Mouse (Mus musculus): ENCODE measurements around the gene Swsap1. TPM values are rescaled to one million over a fixed set of nuclear protein-coding genes. Genes with fewer than 3 reads are reported as not detected.
A peak's percentile ranks its signal among the peaks of the same experiment; 100 is the strongest.

Swsap1 gene
- polyA plus RNA-seq, 1 experiment from 2014 or later, result 14.6 TPM

DNA sequence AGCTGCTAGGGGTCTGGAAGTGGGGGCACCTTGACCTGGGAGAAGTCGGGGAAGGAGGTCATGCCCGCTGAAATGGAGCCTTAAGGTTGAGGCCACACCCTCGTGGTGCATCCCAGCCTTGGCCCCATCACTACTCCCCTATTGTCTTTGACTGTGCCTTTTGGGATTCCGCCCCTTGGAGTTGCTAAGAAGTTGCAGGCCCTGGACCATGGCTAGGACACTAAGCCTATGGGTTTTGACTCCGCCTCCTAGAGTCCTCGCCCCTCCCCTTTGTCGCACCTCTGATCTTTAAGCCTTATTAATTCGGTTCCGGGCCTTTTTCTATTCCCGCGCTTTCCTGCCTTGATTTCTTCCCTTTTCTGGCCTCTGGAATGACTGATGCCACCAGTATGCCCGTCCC is 11.9 kb upstream of the Swsap1 start:
- DNase-seq (ENCODE audit: low spot score), result no peak
- no peaks in the 10 kb centered on the region for H3K9me3 ChIP-seq (ENCODE audit: control insufficient read depth, low read length)
- no peak overlapping the region for H3K4me2 ChIP-seq (replicated peaks; ENCODE audit: low read depth, low read length)
- no peak overlapping the region for H3K27ac ChIP-seq (ENCODE audit: low read depth, low read length)
- no peaks in the 10 kb centered on the region; the same call in 1 of the 2 replicates for H3K4me1 ChIP-seq (replicated peaks; ENCODE audit: control insufficient read depth, insufficient read depth, low read length)
- 54% methylated on average over 12 of the region's 12 CpGs for WGBS
- no peak overlapping the region for H3K4me3 ChIP-seq (ENCODE audit: low read depth, low read length)
- no peaks in the 10 kb centered on the region for H3K36me3 ChIP-seq (ENCODE audit: control insufficient read depth, insufficient read depth, low read length)
- no peak overlapping the region for H3K9ac ChIP-seq (ENCODE audit: low read depth, low read length)
- 0 out of 2 replicates have a peak, but pooled peaks have one; percentile 33 for ATAC-seq (ENCODE audit: low FRiP score)
- peaks cover 7% of the 10 kb centered on the region; the same call in 1 of the 2 replicates for H3K27me3 ChIP-seq (ENCODE audit: control insufficient read depth, insufficient read depth, low read length)

DNA sequence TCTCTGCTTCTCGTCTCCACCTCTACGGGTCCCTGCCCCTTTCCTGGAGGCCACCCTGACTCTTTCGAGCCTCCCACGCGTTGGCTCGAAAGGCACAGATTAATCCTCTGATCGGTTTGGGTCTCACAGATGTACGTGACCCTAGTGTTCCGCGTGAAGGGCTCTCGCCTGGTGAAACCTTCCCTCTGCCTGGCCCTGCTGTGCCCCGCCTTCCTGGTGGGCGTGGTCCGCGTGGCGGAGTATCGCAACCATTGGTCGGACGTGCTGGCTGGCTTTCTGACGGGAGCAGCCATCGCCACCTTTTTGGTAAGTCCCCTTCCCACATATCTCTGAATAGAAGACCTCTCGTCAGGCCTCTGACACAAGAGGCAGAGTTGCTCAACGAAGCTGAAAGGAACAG is 11.3 kb upstream of the Swsap1 start:
- H3K27ac ChIP-seq (ENCODE audit: low read depth, low read length), result no peak overlapping the region
- no peaks in the 10 kb centered on the region for H3K36me3 ChIP-seq (ENCODE audit: control insufficient read depth, insufficient read depth, low read length)
- H3K9me3 ChIP-seq (ENCODE audit: control insufficient read depth, low read length), result no peaks in the 10 kb centered on the region
- WGBS, result 21% methylated on average over 23 of the region's 23 CpGs
- DNase-seq (ENCODE audit: low spot score) (no peak), ATAC-seq (ENCODE audit: low FRiP score) (no peak)
- H3K4me3 ChIP-seq (ENCODE audit: low read depth, low read length), result no peak overlapping the region
- no peak overlapping the region; the same call in 1 of the 2 replicates for H3K4me2 ChIP-seq (replicated peaks; ENCODE audit: low read depth, low read length)
- no peaks in the 10 kb centered on the region; the same call in 1 of the 2 replicates for H3K4me1 ChIP-seq (replicated peaks; ENCODE audit: control insufficient read depth, insufficient read depth, low read length)
- H3K9ac ChIP-seq (ENCODE audit: low read depth, low read length), result no peak overlapping the region
- peaks cover 7% of the 10 kb centered on the region; the same call in 1 of the 2 replicates for H3K27me3 ChIP-seq (ENCODE audit: control insufficient read depth, insufficient read depth, low read length)

DNA sequence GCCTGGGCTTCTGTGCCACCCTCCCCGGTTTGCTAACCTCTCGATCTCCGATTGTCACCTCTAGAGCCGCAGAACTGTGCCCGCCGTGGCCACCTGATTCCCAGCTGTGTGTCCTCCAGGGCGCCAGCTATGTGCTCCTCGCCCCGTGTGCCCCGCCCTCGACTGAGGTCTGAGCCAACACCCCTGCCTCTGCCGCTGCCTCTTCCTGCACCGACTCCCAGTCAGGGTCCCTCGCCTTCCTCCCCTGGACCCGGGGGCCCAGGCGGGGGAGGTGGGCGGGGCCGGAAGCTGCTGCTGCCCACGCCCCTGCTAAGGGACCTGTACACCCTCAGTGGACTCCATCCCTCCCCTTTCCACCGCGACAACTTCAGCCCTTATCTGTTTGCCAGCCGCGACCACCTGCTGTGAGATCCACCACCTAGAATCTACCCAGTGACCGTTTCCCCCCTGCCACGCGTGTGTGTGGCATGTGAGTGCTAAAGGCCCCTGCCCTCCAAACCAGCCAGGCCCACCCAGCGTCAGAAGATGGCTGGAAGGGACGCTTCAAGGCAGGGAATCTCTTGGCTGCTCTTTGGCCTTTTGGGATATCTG is 7.9 kb upstream of the Swsap1 start:
- H3K4me3 ChIP-seq (ENCODE audit: low read depth, low read length), result no peak overlapping the region; the same call in 1 of the 2 replicates
- H3K4me2 ChIP-seq (replicated peaks; ENCODE audit: low read depth, low read length), result no peak overlapping the region
- H3K9ac ChIP-seq (ENCODE audit: low read depth, low read length), result no peak overlapping the region
- H3K27me3 ChIP-seq (ENCODE audit: control insufficient read depth, insufficient read depth, low read length), result peaks cover 7% of the 10 kb centered on the region; the same call in 1 of the 2 replicates
- ATAC-seq (ENCODE audit: low FRiP score) (peak; percentile 18; the same call in 1 of the 2 replicates), DNase-seq (ENCODE audit: low spot score) (no peak)
- WGBS, result 5% methylated on average over 23 of the region's 28 CpGs
- H3K4me1 ChIP-seq (replicated peaks; ENCODE audit: control insufficient read depth, insufficient read depth, low read length), result no peaks in the 10 kb centered on the region; the same call in 1 of the 2 replicates
- H3K36me3 ChIP-seq (ENCODE audit: control insufficient read depth, insufficient read depth, low read length), result no peaks in the 10 kb centered on the region
- H3K9me3 ChIP-seq (ENCODE audit: control insufficient read depth, low read length), result no peaks in the 10 kb centered on the region
- no peak overlapping the region for H3K27ac ChIP-seq (ENCODE audit: low read depth, low read length)

DNA sequence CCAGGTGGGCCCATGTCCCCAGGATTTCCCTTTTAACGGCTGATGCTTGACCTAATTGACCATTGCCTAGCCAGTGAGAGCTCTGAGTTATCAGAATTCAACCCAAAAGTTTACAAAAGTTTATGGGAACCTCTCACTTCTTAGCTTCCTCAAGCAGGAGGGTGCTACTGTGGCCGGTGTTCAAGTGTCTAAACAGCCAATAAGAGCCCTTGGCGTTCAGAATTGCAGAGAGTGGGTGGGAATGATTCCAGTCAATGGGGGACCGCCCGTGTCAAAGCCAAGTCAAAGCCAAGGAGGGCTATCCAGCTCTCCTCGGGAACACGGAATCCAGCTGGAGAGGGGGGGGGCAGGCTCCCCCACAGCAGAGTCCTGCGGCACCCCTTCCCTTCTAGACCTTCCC is 7.4 kb upstream of the Swsap1 start:
- H3K9ac ChIP-seq (ENCODE audit: low read depth, low read length), result no peak overlapping the region
- no peaks in the 10 kb centered on the region for H3K9me3 ChIP-seq (ENCODE audit: control insufficient read depth, low read length)
- no peaks in the 10 kb centered on the region; the same call in 1 of the 2 replicates for H3K4me1 ChIP-seq (replicated peaks; ENCODE audit: control insufficient read depth, insufficient read depth, low read length)
- DNase-seq (ENCODE audit: low spot score) (no peak), ATAC-seq (ENCODE audit: low FRiP score) (no peak)
- 56% methylated on average over 8 of the region's 8 CpGs for WGBS
- no peak overlapping the region for H3K4me2 ChIP-seq (replicated peaks; ENCODE audit: low read depth, low read length)
- H3K4me3 ChIP-seq (ENCODE audit: low read depth, low read length), result no peak overlapping the region
- no peak overlapping the region for H3K27ac ChIP-seq (ENCODE audit: low read depth, low read length)
- H3K36me3 ChIP-seq (ENCODE audit: control insufficient read depth, insufficient read depth, low read length), result no peaks in the 10 kb centered on the region
- H3K27me3 ChIP-seq (ENCODE audit: control insufficient read depth, insufficient read depth, low read length), result peaks cover 7% of the 10 kb centered on the region; the same call in 1 of the 2 replicates

DNA sequence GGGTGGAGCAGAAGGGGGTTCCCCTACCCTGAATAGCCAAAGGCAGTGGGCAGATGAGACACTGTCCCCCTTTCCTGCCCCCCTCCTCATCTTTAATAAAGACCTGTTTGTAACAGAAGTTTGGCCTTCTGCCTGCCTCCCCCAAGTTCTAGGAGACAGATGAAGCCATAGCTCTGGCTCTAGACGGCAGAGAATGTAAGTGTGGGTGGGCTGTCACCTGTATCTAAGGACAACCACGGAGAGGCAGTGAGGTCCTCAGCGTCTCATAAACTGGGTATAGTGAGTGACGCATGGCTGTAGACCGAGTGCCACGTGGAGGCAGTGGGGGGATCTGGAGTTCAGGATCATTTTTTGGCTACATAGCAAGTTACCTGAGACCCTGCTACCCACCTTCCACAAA is 6.8 kb upstream of the Swsap1 start:
- Histone ChIP-seq H3K4me3 (ENCODE audit: low read depth, low read length) (no peak overlapping the region), H3K9ac (ENCODE audit: low read depth, low read length) (no peak overlapping the region), H3K4me1 (replicated peaks; ENCODE audit: control insufficient read depth, insufficient read depth, low read length) (peaks cover 2% of the 10 kb centered on the region; the same call in 1 of the 2 replicates), H3K27ac (ENCODE audit: low read depth, low read length) (no peak overlapping the region), H3K9me3 (ENCODE audit: control insufficient read depth, low read length) (no peaks in the 10 kb centered on the region), H3K4me2 (replicated peaks; ENCODE audit: low read depth, low read length) (no peak overlapping the region), H3K27me3 (ENCODE audit: control insufficient read depth, insufficient read depth, low read length) (peaks cover 7% of the 10 kb centered on the region; the same call in 1 of the 2 replicates), H3K36me3 (ENCODE audit: control insufficient read depth, insufficient read depth, low read length) (no peaks in the 10 kb centered on the region)
- WGBS, result 74% methylated on average over 6 of the region's 6 CpGs
- no peak for DNase-seq (ENCODE audit: low spot score)
- no peak for ATAC-seq (ENCODE audit: low FRiP score)

DNA sequence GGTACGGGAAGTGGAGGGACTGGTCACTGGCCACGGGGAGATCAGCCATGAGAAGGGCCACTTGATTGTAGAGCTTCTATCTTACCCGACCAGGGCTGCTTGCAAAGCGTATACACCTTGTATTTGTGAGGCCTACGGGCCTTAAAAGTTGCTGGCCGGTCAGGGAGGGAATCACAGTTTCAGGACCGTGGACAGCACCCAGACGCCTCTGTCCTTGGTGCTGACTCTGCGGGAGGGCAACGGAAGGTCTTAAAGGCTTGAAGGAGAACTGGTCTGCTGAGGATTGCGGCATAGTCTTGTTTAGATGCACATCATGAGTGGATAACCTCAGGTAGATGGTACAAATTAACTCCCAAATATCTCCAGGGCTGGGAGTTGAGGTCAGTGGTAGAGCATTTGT is 5.2 kb upstream of the Swsap1 start:
- Histone ChIP-seq H3K4me3 (ENCODE audit: low read depth, low read length) (no peak overlapping the region), H3K9me3 (ENCODE audit: control insufficient read depth, low read length) (no peaks in the 10 kb centered on the region), H3K27ac (ENCODE audit: low read depth, low read length) (no peak overlapping the region), H3K4me1 (replicated peaks; ENCODE audit: control insufficient read depth, insufficient read depth, low read length) (peaks cover 2% of the 10 kb centered on the region; the same call in 1 of the 2 replicates), H3K9ac (ENCODE audit: low read depth, low read length) (no peak overlapping the region), H3K27me3 (ENCODE audit: control insufficient read depth, insufficient read depth, low read length) (peaks cover 7% of the 10 kb centered on the region; the same call in 1 of the 2 replicates), H3K36me3 (ENCODE audit: control insufficient read depth, insufficient read depth, low read length) (no peaks in the 10 kb centered on the region), H3K4me2 (replicated peaks; ENCODE audit: low read depth, low read length) (no peak overlapping the region)
- DNase-seq (ENCODE audit: low spot score), result peak; percentile 86
- WGBS, result 16% methylated on average over 11 of the region's 11 CpGs
- ATAC-seq (ENCODE audit: low FRiP score), result no peak

DNA sequence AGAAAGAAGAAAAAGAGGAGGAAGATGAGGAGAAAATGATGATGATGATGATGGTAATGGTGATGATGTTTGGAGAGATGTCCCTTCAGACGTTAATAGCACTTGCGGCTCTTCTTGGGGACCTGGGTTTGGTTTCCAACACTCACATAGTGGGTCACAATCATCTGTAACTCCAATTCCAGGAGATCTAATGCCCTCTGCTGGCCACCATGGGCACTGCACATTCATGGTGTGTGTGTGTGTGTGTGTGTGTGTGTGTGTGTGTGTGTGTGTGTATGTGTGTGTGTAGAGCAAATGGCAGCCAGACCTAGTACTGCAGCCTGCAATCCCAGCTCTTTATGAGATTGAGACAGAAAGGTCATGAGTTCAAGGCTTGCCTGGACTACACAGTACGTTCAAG is 3.6 kb upstream of the Swsap1 start:
- Histone ChIP-seq H3K27ac (ENCODE audit: low read depth, low read length) (no peak overlapping the region), H3K4me3 (ENCODE audit: low read depth, low read length) (no peak overlapping the region), H3K9me3 (ENCODE audit: control insufficient read depth, low read length) (no peaks in the 10 kb centered on the region), H3K4me1 (replicated peaks; ENCODE audit: control insufficient read depth, insufficient read depth, low read length) (peaks cover 2% of the 10 kb centered on the region; the same call in 1 of the 2 replicates), H3K36me3 (ENCODE audit: control insufficient read depth, insufficient read depth, low read length) (no peaks in the 10 kb centered on the region), H3K4me2 (replicated peaks; ENCODE audit: low read depth, low read length) (no peak overlapping the region), H3K27me3 (ENCODE audit: control insufficient read depth, insufficient read depth, low read length) (peaks cover 7% of the 10 kb centered on the region; the same call in 1 of the 2 replicates), H3K9ac (ENCODE audit: low read depth, low read length) (no peak overlapping the region)
- DNase-seq (ENCODE audit: low spot score) (no peak), ATAC-seq (ENCODE audit: low FRiP score) (no peak)
- WGBS, result 82% methylated on average over 3 of the region's 3 CpGs

DNA sequence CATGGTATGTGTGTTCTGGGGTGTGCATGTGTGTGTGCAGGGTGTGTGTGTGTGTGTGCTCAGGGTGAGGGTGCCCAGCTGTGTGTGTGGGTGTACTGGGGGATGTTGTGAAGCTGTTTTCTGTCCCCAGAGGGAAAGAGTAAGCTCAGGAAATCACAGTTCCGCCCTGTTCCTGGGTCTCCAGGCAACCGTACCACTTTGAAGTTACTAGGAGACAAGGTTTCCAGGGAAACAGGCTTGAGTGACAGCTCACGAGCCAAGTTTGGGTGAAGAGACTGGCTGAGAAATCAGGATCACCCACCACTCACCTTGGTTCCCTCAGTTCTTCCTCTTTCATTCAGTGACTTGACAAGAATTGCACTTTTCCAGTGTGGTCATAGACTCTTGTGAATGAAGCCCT is 2.0 kb upstream of the Swsap1 start:
- 12% methylated on average over 3 of the region's 3 CpGs for WGBS
- DNase-seq (ENCODE audit: low spot score), result peak; percentile 48
- ATAC-seq (ENCODE audit: low FRiP score), result no peak

DNA sequence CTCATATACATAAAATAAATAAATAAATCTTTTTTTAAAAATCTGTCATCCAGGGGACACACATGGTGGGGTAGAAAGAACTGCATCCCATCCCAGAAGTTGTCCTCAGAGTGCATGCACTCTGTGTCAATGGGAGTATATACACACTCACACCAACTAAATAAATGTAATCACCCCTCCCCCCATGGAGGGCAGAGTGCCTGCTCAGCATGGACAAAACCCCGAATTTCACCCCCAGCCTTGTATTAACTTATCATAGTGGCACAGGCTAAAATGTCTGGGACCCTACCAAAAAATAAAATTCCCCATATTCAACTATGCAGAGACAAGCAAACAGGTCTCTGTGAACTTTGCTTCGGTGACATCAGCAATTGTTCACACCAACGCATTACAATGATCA is 920 bp upstream of the Swsap1 start:
- 0 out of 2 replicates have a peak, but pooled peaks cover 2% of the 10 kb centered on the region for H3K4me1 ChIP-seq (replicated peaks; ENCODE audit: control insufficient read depth, insufficient read depth, low read length)
- DNase-seq (ENCODE audit: low spot score), result no peak
- no peaks in the 10 kb centered on the region for H3K36me3 ChIP-seq (ENCODE audit: control insufficient read depth, insufficient read depth, low read length)
- no peak overlapping the region for H3K9ac ChIP-seq (ENCODE audit: low read depth, low read length)
- H3K27me3 ChIP-seq (ENCODE audit: control insufficient read depth, insufficient read depth, low read length), result peaks cover 6% of the 10 kb centered on the region
- no peak overlapping the region for H3K4me3 ChIP-seq (ENCODE audit: low read depth, low read length)
- no peak for ATAC-seq (ENCODE audit: low FRiP score)
- H3K4me2 ChIP-seq (replicated peaks; ENCODE audit: low read depth, low read length), result no peak overlapping the region
- 77% methylated on average over 3 of the region's 3 CpGs for WGBS
- no peaks in the 10 kb centered on the region for H3K9me3 ChIP-seq (ENCODE audit: control insufficient read depth, low read length)
- H3K27ac ChIP-seq (ENCODE audit: low read depth, low read length), result no peak overlapping the region

More for the DNA sequence above, 2.0 kb upstream of the Swsap1 start:
- Histone ChIP-seq H3K27me3 (ENCODE audit: control insufficient read depth, insufficient read depth, low read length) (no peaks in the 10 kb centered on the region), H3K4me1 (replicated peaks; ENCODE audit: control insufficient read depth, insufficient read depth, low read length) (0 out of 2 replicates have a peak, but pooled peaks cover 2% of the 10 kb centered on the region), H3K9me3 (ENCODE audit: control insufficient read depth, low read length) (no peaks in the 10 kb centered on the region), H3K4me2 (replicated peaks; ENCODE audit: low read depth, low read length) (no peak overlapping the region), H3K36me3 (ENCODE audit: control insufficient read depth, insufficient read depth, low read length) (no peaks in the 10 kb centered on the region), H3K9ac (ENCODE audit: low read depth, low read length) (no peak overlapping the region), H3K27ac (ENCODE audit: low read depth, low read length) (no peak overlapping the region), H3K4me3 (ENCODE audit: low read depth, low read length) (no peak overlapping the region)
